Mouse (Mus musculus): ENCODE data around the gene Mllt6.
A peak's percentile ranks its signal among the peaks of the same experiment; 100 is the strongest.
"Not testable (repeated sequence)": the region's sequence is repeated elsewhere in the genome, so short reads cannot be mapped to it uniquely, and the experiment has no call there.

Mllt6 gene

DNA sequence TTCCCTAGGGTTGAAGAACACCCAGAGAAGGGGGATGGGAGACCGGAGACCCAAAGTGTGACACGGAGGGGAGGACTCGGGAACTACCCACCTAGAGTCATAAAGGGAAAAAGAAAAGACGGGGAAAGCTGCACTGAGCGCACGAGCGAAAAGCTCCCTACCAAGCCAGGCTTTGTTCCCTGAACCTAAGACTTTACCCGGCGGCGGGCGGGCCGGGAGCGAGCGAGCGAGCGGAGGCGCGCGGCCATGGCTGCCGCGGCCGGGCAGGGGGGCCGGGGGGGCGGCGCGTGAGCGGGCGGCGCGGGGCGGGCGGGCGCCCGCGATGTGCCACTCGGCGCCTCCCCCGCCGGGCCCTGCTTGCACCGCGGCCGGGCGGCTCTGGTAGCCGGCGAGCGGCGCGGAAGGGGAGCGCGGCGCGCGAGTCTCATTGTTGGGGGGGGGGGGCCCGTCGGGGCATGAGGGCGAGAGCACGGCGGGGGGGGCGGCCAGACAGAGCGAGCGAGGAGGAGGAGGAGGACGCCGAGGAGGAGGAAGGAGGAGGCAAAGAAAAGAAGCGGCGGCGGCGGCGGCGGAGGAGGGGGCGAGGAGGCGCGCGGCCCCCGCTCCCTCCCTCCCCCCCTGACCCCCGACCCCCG lies at the start of gene Mllt6:
Gene Mllt6, plus strand, starts transcription at position 522 of the 635 bp plus-strand sequence.
- DNase-seq (ENCODE audit: low spot score in 2 of 2): peak; percentile 67 to 80

DNA sequence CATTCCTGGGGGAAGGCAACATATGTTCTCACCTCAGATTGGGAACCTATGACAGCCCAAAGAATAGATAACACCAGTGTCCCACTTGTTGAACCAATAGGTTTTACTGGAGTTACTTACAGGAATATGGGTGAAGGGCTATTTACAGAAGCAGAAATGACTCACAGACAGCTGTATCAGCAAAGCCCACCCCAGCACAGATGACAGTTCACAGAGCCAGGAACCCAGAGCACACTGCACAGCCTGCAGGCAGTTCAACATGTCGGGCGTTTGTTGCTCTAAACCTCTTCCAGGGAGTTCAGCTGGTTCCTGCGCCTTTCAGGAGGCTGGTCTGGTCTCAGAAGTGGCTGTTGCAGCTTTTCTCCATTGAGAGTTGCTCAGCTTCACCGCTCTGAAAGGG lies 47.9 kb upstream of the Mllt6 start:
- no peak for DNase-seq (ENCODE audit: low spot score in 2 of 2)

DNA sequence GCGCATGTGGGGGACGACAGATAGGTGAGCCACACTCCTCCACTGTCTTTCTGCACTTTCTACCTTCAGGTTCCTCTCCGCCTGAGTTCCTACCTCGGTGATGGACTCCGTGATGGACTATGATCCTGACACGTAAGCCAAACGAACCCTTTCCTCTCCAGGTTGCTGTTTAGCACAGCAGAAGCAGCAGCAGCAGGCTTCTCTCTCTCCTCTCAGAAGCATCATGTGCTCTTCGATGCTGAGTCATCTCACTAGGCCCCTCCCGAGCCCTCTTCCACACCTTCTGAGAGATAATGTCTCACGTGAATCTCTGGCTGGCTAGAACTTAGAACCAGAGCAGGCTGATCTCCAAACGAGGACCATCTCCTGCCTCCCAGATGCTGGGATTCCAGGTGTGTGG lies 44.8 kb upstream of the Mllt6 start:
- DNase-seq (ENCODE audit: low spot score in 2 of 2): no peak

GRCm38 (mm10) chr11:97619391-97619795 lies 43.8 kb upstream of the Mllt6 start:
- peak; percentile 30 to 69 for DNase-seq (ENCODE audit: low spot score in 2 of 2)

- peak; percentile 42 to 69 for DNase-seq (ENCODE audit: low spot score in 2 of 2)
Measured at GRCm38 (mm10) chr11:97622440-97622839, 40.8 kb upstream of the Mllt6 start.

- DNase-seq (ENCODE audit: low spot score in 2 of 2): no peak
Measured at GRCm38 (mm10) chr11:97623166-97623565, 40.0 kb upstream of the Mllt6 start.

GRCm38 (mm10) chr11:97625551-97625950 lies 37.7 kb upstream of the Mllt6 start:
- DNase-seq (ENCODE audit: low spot score in 2 of 2): no peak

DNA sequence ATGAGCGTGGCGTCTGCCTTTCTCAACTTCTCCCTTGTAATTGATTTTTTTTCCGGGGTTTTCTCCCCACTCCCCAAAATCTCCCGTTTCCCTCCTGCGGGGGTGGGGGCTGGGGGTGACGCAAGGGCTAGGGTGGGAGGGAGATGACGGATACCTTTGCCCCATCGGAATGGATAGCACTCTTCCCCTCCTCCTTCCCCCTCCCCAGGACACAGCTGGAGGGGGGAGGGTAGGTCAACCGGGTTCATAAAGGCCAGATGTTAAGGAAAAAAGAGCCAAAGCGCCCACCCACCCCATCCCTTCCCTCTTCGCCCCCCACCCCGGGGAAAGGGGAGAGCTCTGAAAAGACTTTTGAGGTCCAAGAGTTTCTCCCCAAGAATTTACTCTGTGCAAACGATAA lies 36.8 kb upstream of the Mllt6 start:
- DNase-seq (ENCODE audit: low spot score in 2 of 2): no peak

DNA sequence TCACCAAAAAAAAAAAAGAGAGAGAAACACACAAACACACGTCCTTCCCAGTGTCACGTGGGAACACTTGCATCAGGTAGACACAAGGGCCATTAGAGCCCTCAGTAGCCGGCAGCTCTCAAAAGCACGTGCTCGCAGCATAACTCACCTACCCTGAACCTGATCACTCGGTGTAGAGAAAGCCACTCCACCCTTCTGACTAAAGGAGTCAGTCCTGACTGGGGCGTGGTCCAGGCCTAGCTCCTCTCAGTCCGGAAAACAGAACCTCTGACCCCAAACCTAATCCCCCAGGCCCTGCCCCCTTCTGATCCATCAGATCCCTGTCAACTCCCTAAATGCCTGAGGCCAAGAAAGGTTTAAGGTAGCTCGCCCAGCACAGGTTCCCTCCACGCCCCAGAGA lies 36.4 kb upstream of the Mllt6 start:
- DNase-seq (ENCODE audit: low spot score in 2 of 2): no peak

DNA sequence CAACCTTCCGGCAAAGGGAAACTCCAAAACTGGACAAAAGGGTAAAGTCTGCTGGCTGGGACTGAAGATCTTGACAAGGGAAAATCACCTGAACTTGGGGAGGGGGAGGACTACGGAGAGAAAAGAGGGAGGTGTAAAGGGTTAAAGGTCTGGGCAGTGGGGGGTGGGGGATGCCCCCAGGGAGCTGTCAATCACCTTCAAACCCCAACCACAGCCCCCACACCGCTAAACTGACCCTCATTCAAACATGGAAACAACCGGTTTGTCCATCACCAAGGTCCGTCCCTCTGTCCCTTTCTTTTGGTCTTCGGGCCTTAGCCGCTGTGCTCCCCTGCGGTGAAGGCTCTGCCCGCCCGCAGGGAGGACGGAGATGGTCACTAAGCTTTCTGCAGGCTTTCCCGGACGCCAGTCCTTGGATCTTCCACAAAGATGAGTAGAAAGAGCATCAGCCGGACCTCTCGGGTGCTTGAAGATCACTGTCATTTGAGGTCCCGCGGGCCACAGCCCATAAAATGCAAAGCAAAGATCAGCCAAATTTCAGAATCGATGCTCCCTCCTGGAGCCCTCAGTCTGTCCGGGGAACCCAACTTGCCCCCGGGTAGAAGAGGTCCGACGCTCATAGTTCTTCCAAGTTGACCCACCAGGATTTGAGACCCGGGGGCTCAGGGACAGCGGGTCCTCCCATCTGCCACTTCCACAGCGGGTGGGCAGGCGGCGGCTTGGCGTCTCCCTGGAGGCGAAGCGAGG lies 35.5 kb upstream of the Mllt6 start:
- no peak for DNase-seq (ENCODE audit: low spot score in 2 of 2)

DNA sequence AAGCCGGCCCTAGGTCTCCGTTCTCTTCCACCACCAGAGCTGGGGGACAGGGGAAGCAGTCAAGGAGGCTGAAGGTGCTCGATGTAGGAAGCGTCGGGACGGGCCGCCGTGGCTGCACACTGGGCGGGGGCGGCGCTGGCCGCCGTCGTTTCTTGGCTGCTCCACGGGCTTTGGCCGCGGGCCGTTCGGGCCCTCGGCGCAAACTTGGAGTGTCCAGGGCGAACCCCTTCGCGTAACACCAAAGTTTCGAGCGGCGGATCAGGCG lies 35.0 kb upstream of the Mllt6 start:
- peak in 1 of 2 experiments; percentile 31 for DNase-seq (ENCODE audit: low spot score in 2 of 2)

GRCm38 (mm10) chr11:97628568-97629518 lies 34.4 kb upstream of the Mllt6 start:
- no peak for DNase-seq (ENCODE audit: low spot score in 2 of 2)

- DNase-seq (ENCODE audit: low spot score in 2 of 2): peak; percentile 79 to 86
Measured at GRCm38 (mm10) chr11:97629576-97629975, 33.6 kb upstream of the Mllt6 start, which contains the start of gene Epop. Gene Epop, minus strand, starts transcription at chr11:97629702.

GRCm38 (mm10) chr11:97631046-97631445 lies 32.2 kb upstream of the Mllt6 start:
- no peak for DNase-seq (ENCODE audit: low spot score in 2 of 2)

DNA sequence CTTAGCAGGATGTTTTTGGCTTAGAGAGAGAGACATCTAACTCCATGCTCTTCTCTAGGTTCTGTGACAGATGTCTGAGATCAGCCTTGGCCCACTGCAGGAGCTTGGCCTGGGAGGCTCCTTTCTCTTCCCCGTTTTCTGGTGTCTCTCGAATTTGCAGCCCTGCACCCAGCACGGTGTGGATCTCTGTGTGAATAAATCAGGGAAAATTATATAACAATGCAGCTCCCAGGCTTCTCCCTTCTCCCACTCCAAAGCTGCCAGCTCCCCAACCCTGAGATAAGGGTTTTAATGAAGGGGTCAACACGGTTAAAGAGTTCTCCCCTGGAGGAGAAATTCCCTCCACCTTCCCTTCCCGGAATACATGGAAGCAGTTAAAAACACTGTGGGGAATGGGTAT lies 31.7 kb upstream of the Mllt6 start:
- no peak for DNase-seq (ENCODE audit: low spot score in 2 of 2)

- DNase-seq (ENCODE audit: low spot score in 2 of 2): peak; percentile 74 to 85
Measured at GRCm38 (mm10) chr11:97631938-97632337, 31.3 kb upstream of the Mllt6 start.

DNA sequence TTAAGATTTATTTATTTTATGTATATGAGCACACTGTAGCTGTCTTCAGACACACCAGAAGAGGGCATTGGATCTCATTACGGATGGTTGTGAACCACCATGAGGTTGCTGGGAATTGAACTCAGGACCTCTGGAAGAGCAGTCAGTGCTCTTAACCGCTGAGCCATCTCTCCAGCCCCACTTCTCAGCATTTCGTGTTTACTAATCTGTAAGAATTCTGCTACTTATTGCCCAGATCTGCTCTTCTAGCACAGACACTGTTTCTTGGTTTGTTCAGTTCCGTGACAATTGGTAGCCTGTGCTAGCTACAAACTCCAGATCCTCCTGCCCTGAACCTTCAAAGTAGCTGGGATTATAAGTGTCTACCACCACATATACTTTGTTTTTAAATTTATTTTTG lies 30.8 kb upstream of the Mllt6 start:
- DNase-seq (ENCODE audit: low spot score in 2 of 2): not testable (repeated sequence)

DNA sequence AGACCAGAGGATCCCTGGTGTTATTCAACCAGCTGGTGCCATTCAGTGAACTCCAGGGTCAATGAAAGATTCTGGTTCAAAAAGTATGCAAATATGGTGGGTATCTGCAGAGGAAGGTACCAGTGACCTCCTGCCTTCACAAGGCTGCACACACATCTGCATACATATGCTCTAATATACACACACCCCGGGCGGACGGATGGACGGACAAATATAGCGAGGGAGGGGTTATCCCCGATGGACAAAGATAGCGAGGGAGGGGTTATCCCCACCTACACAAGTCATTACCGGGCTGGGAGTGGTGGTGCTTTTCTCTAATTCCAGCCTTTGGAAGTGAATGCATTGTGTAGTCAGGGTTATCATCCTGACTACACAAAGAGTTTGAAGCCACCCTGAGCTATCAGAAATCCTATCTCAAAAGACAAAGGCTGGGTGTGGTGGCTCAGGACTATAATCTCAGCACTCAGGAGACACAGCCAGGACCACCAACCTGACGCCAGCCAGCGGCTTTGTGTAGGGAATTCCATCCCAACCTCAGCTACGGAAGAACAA lies 27.7 kb upstream of the Mllt6 start:
- no peak for DNase-seq (ENCODE audit: low spot score in 2 of 2)

GRCm38 (mm10) chr11:97641668-97642067 lies 21.5 kb upstream of the Mllt6 start:
- no peak for DNase-seq (ENCODE audit: low spot score in 2 of 2)

DNA sequence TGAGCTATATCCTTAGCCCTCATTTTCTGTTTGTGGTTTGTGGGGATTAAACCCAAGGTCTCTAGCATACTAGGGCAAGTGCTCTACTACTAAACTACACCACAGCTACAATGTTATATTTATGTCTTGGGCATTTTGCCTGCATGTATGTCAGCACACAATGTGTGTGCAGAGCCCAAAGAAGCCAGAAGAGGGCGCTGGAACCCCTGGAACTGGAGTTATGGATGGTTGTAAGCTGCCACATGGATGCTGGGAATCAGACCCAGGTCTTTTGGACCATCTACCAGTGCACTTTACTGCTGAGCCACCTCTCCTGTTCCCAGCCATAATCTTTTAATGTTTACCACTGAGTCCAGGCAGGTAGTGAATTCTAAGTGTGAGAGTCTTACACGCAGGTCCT lies 20.5 kb upstream of the Mllt6 start:
- DNase-seq (ENCODE audit: low spot score in 2 of 2): no peak

DNA sequence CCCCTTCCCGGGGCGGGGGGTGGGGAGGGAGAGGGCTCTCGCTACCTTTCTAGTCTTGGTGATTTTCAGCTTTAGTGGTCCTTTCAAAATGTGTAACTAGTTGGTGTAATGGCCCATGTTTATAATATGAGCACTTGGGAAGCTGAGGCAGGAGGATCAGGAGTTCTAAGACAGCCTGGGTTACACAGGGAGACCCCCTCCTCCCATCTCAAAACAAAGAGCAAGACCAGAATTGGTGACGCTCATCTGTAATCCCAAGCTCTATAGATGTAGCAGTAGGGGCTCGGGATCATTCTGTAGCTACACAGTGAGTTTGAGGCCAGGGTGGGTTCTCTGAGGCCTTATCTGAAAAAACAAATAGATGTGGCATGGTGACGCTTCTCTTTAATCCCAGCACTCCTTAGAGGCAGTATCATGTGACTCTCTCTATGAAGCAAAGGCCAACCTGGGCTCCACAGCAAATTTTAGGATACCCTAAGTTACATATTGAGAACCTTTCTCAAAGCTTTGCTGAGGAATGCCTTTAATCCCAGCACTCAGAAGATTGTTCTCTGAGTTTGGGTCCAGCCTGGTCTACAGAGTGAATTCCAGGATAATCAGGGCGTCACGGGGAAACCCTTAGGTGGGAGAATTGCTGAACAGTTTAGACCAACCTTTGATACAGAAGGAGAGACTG lies 19.7 kb upstream of the Mllt6 start:
- no peak for DNase-seq (ENCODE audit: low spot score in 2 of 2)

DNA sequence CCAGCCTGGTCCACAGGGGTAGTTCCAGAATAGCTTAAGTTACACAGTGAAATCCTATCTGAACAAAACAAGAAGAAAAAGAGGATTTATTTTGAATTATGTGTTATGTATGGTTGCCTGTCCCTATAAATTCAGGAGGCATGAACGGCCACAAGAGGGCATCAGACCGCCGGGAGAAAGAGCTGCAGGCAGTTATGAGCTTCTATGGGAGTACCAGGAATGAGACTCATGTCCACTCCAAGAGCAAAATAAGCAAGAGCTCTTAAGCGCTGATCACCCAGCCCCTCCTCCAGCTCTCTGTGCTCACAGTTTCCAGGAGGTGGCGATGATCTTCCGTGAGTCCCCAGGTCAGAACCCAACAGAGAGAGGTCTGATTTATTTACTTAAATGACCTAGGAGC lies 18.4 kb upstream of the Mllt6 start:
- no peak for DNase-seq (ENCODE audit: low spot score in 2 of 2)

Measured in urinary bladder, postnatal 4 days (tissue).